Mouse (Mus musculus) cerebellum, adult 11 months (tissue): Measurements from ENCODE around the gene Prkar1b.

Experiments used
- DNase-seq: peaks from one replicate; pipeline ENCODE4 v3.0.0; 2022

Prkar1b gene

GRCm38 (mm10) chr5:138996322-138997073, 153.3 kb downstream of the Prkar1b start:
- peak; percentile 48 for DNase-seq

DNA sequence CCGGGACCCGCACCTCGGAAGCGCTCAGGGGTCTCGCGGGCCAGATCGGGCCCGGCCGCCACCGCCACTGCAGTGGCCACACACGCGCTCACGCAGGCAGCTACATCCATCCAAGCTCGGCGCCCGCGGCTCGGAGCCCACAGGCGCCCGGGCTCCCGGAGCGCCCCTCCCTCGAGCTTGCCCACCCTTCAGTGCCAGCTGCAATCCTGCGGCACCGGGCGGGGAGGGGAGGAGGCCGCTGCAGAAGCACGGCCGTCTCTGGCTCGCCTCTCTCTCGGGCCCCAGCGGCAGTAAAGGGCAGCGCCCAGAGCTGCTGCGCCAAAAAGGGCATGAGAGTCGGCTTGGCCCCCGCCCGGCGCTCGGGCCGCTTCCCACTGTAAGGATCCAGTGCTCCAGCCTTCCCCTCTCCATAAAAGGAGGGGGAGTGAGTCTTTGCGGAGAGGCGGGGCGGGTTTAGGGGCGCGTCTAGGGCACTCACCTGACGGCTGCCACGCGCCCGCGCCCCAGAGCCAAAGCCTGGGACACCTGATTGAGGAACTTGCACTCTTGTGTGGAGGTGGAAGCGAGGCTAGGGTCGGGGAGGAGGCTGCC, 154.0 kb downstream of the Prkar1b start:
- peak; percentile 61 for DNase-seq

GRCm38 (mm10) chr5:138994786-138995720, 154.7 kb downstream of the Prkar1b start:
- peak; percentile 49 for DNase-seq

DNA sequence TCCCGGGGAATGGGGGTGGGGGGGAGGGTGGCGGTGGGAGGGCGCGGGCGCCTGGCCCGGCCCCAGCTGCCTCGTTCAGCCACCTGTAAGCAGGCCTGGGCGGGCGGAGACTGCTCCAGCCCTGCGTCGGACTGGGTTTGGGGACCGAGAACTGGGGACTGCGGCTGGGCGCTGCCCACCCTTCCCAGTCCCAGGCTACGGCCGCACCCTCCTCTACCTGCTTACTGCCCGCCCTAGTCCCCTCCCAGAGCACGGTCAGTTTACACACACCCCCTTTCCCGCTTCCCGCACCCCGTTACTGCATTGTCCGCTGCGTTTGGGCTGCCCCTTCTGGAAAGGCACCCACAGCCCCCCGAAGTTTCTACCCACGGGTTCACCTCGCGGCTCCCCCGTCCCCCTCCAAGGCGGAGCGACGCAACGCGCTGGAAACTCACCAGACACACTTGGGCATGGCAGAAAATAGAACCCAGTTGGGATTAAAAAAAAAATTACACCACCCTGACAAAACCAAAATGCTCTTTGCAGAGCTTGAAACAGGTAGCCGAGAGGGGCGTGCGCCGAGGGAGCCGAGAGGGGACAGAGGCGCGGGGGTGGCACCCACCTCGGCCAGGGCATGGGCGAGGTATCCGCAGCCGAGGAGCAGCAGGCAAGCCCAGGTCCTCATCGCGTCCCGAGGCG, 155.6 kb downstream of the Prkar1b start:
- DNase-seq: peak; percentile 17

GRCm38 (mm10) chr5:138993371-138994107, 156.3 kb downstream of the Prkar1b start:
- no peak for DNase-seq

- no peak for DNase-seq
These were observed 157.0 kb downstream of the Prkar1b start for GRCm38 (mm10) chr5:138992611-138993370.

- DNase-seq: no peak
These were observed 158.1 kb downstream of the Prkar1b start for GRCm38 (mm10) chr5:138991734-138992133.

- peak; percentile 23 for DNase-seq
These were observed 159.0 kb downstream of the Prkar1b start for GRCm38 (mm10) chr5:138990659-138991380.

DNA sequence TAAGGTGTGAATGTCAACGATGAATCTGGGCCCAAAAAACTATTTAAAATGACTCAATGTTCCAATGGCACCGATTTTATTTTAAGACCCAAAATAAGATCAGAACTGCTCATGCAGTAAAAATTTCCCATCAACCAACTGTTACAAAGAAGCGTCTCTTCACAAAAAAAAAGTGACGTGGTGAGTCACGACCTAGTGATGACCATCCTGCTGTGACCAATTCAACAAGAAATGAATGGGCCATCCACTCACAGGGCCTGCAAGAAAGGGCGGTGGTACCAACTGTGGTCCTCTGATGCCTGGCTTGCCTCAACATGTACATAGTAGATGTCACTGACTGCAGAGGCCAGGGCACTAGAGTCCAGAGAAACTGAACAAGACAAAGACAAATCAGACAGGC, 160.2 kb downstream of the Prkar1b start:
- DNase-seq: no peak

DNA sequence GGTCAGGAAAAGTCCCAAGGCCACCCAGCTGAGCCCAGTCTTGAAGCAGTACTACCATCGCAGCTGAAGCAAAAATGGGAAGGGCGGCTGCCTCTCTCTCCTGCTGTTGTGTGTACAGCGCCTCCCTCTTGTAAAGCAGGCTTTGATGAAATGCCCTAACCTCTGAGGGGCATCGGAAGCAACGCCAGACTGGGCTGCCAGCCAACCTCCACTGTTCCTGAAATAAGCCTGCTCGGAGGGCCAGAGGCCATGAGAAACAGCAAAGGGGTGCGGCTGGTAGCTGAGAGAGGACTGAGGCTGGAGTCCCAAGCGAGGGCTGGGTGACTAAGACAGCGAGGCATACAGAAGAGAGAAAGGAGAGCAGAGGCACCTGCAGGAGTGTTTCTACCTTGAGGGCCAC, 161.0 kb downstream of the Prkar1b start:
- DNase-seq: no peak

GRCm38 (mm10) chr5:138987994-138988393, 161.8 kb downstream of the Prkar1b start:
- no peak for DNase-seq

- no peak for DNase-seq
These were observed 167.9 kb downstream of the Prkar1b start for GRCm38 (mm10) chr5:138981921-138982320.

DNA sequence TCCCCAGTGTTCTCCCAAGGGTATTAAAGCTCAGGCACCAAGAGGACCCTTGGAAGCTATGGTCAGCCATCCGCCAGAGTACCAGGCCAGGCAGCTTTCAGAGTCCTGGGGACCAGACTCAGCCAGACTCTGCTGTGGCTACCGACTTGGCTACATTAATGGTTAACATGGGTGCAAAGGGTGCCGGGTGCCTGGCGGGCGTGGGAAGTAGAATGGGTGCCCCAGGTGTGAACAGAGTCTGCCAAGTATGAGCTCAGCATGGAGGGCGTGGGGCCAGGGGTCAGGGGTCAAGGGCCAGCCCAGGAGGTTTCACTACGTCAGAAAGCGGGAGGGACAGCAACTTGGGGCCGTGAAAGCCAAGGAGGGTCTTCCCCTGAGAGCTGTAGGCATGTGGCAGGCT, 169.2 kb downstream of the Prkar1b start:
- DNase-seq: no peak

- DNase-seq: no peak
These were observed 170.0 kb downstream of the Prkar1b start for GRCm38 (mm10) chr5:138979840-138980239.

GRCm38 (mm10) chr5:138977759-138978158, 172.0 kb downstream of the Prkar1b start:
- no peak for DNase-seq

- no peak for DNase-seq
These were observed 174.8 kb downstream of the Prkar1b start for GRCm38 (mm10) chr5:138974911-138975485.

DNA sequence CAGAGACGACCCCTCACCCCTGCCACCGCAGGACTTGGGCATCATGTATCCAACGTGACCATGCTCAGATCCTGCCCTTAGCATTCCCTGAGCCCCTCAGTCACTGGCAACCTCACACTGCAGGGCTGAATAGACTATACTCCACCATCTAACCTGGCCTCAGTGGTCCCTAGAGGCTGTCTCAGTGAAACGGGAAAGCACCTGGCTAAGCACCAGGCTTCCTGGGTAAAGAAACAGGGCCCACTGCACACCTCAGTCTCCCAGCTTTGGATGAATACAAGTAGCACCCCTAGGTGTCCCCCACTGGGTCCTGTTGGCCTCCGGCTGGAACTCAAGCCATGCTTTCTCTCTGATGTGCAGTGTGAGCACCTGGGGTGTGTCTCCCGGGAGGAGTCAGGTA, 176.3 kb downstream of the Prkar1b start:
- no peak for DNase-seq

GRCm38 (mm10) chr5:138971405-138971804, 178.4 kb downstream of the Prkar1b start:
- DNase-seq: no peak

GRCm38 (mm10) chr5:138970056-138970490, 179.7 kb downstream of the Prkar1b start:
- DNase-seq: no peak
